Mouse (Mus musculus): Measurements from ENCODE around the gene Srl.

GRCm38 (mm10) chr16:4435371-4435770, 106.2 kb downstream of the Srl start:
- TF ChIP-seq CTCF (IDR thresholded peaks at IDR 0.05; ENCODE audit: extremely low read depth, insufficient read depth, low read length) = no peak
- TF ChIP-seq POLR2A (IDR thresholded peaks at IDR 0.05; ENCODE audit: extremely low read depth, insufficient read depth, low read length) = no peak
